Mouse (Mus musculus) kidney, postnatal 36 days (tissue): ENCODE results near the gene Aldh3b1.

Experiments used
- DNase-seq, 2 experiments: peaks; one replicate each; pipeline ENCODE4 v3.0.0; 2021 to 2022; ENCODE audit warnings: mixed read lengths in 2 of 2

The Aldh3b1 gene

GRCm38 (mm10) chr19:3942986-3943735, 13.6 kb upstream of the Aldh3b1 start:
- DNase-seq, result peak; percentile 61 to 77

- no peak for DNase-seq
Observed at GRCm38 (mm10) chr19:3942315-3942714, 12.7 kb upstream of the Aldh3b1 start.

- DNase-seq, result peak; percentile 79 to 86
Observed at GRCm38 (mm10) chr19:3935896-3936850, 6.6 kb upstream of the Aldh3b1 start.

- DNase-seq, result peak; percentile 76 to 82
Observed at GRCm38 (mm10) chr19:3935032-3935895, 5.7 kb upstream of the Aldh3b1 start, which contains the start of gene Unc93b1. Unc93b1 (plus strand) TSS chr19:3935186.

- no peak for DNase-seq
Observed at GRCm38 (mm10) chr19:3931716-3932115, 2.1 kb upstream of the Aldh3b1 start.

- no peak for DNase-seq
Observed at GRCm38 (mm10) chr19:3930262-3931057, 852 bp upstream of the Aldh3b1 start.

GRCm38 (mm10) chr19:3928779-3929178, 829 bp downstream of the Aldh3b1 start:
- no peak for DNase-seq

- DNase-seq, result no peak
Observed at GRCm38 (mm10) chr19:3927989-3928388, 1.6 kb downstream of the Aldh3b1 start.

- no peak for DNase-seq
Observed at GRCm38 (mm10) chr19:3926685-3927084, 2.9 kb downstream of the Aldh3b1 start.

GRCm38 (mm10) chr19:3926279-3926678, 3.3 kb downstream of the Aldh3b1 start:
- peak in 1 of 2 experiments; percentile 39 for DNase-seq

GRCm38 (mm10) chr19:3925859-3926258, 3.7 kb downstream of the Aldh3b1 start:
- no peak for DNase-seq

- DNase-seq, result no peak
Observed at GRCm38 (mm10) chr19:3924868-3925267, 4.7 kb downstream of the Aldh3b1 start.

GRCm38 (mm10) chr19:3924190-3924589, 5.4 kb downstream of the Aldh3b1 start:
- no peak for DNase-seq

GRCm38 (mm10) chr19:3923586-3923985, 6.0 kb downstream of the Aldh3b1 start:
- DNase-seq, result peak in 1 of 2 experiments; percentile 54

- no peak for DNase-seq
Observed at GRCm38 (mm10) chr19:3922661-3923371, 6.8 kb downstream of the Aldh3b1 start.

GRCm38 (mm10) chr19:3919928-3920327, 9.7 kb downstream of the Aldh3b1 start:
- DNase-seq, result no peak

GRCm38 (mm10) chr19:3916727-3917126, 12.9 kb downstream of the Aldh3b1 start:
- DNase-seq, result no peak

- DNase-seq, result no peak
Observed at GRCm38 (mm10) chr19:3914535-3914934, 15.1 kb downstream of the Aldh3b1 start.

GRCm38 (mm10) chr19:3913692-3914091, 15.9 kb downstream of the Aldh3b1 start:
- no peak for DNase-seq

- peak; percentile 93 to 98 for DNase-seq
Observed at GRCm38 (mm10) chr19:3912337-3913204, 17.0 kb downstream of the Aldh3b1 start, which contains the start of gene Ndufs8. Ndufs8 (minus strand) TSS chr19:3912774.
